Mouse (Mus musculus) stomach, embryonic 14.5 days (tissue): Measurements from ENCODE around the gene Iqcn. TPM values are rescaled to one million over a fixed set of nuclear protein-coding genes. Genes with fewer than 3 reads are reported as not detected.

Source experiments
- ATAC-seq: fragments of 200-750 bp; cut with Nextera tagmentation; 2 replicates; pipeline ENCODE4 v1.8.0; 2017; ENCODE audit warnings: low read depth, moderate TSS enrichment; ENCODE audit not compliant: insufficient number of reproducible peaks, insufficient read depth, low FRiP score
- H3K27ac ChIP-seq: fragments of 300-500 bp; sonication (generic); 2 replicates; pipeline ENCODE4 v1.5.1; 2014; ENCODE audit warnings: mild to moderate bottlenecking, low read length, moderate library complexity, mixed read lengths
- H3K27me3 ChIP-seq: fragments of 300-500 bp; sonication (generic); 2 replicates; pipeline ENCODE4 v1.6.1; 2014; ENCODE audit warnings: low read length, control low read depth, mixed read lengths; ENCODE audit not compliant: control insufficient read depth, insufficient read depth
- H3K36me3 ChIP-seq: fragments of 300-500 bp; sonication (generic); 2 replicates; pipeline ENCODE4 v1.6.1; 2014; ENCODE audit warnings: mild to moderate bottlenecking, control low read depth, low read length, moderate library complexity, mixed read lengths; ENCODE audit not compliant: control insufficient read depth, insufficient read depth
- H3K4me1 ChIP-seq: fragments of 300-500 bp; sonication (generic); 2 replicates; pipeline ENCODE4 v1.6.1; 2014; ENCODE audit warnings: low read length, control low read depth, mixed read lengths; ENCODE audit not compliant: control insufficient read depth, insufficient read depth
- H3K4me2 ChIP-seq: fragments of 300-500 bp; sonication (generic); replicated peaks from 2 replicates; pipeline ENCODE4 v1.6.1; 2014; ENCODE audit warnings: low read depth, low read length, control low read depth
- H3K4me3 ChIP-seq: fragments of 300-500 bp; sonication (generic); 2 replicates; pipeline ENCODE4 v1.5.1; 2014; ENCODE audit warnings: low read depth, low read length, control low read depth
- H3K9ac ChIP-seq: fragments of 300-500 bp; sonication (generic); replicated peaks from 2 replicates; pipeline ENCODE4 v1.6.1; 2014; ENCODE audit warnings: low read depth, mild to moderate bottlenecking, control low read depth, low read length, moderate library complexity, mixed read lengths
- H3K9me3 ChIP-seq: fragments of 300-500 bp; sonication (generic); 2 replicates; pipeline ENCODE4 v1.6.1; 2016; ENCODE audit warnings: low read depth, low read length, control low read depth; ENCODE audit not compliant: control insufficient read depth
- WGBS: fragments of 180-500 bp; shearing (Covaris S2); extraction: QIAGEN DNeasy Blood & Tissue Kit; methylation state at CpG from one replicate; pipeline ENCODE4 v1.1.7; 2014; 5-methylcytosine and 5-hydroxymethylcytosine counted together
- polyA plus RNA-seq: library from polyadenylated mRNA; unstranded; fragments of >200 nt; fragmentation: Nextera tagmentation; extraction: Ambion mirVana; gene quantifications from 2 replicates; pipeline ENCODE4 v1.2.1, GENCODE M21; 2014

Gene Iqcn
- polyA plus RNA-seq, 1 experiment from 2014 or later: 0.06 TPM

- ATAC-seq: no peak
- peaks cover 21% of the 10 kb centered on the region for H3K36me3 ChIP-seq
- H3K27me3 ChIP-seq: no peaks in the 10 kb centered on the region
- H3K4me1 ChIP-seq: peaks cover 28% of the 10 kb centered on the region
- H3K4me3 ChIP-seq: no peak overlapping the region
- H3K27ac ChIP-seq: no peak overlapping the region
- 84% methylated on average over 24 of the region's 24 CpGs for WGBS
- H3K4me2 ChIP-seq: peak overlapping the region; percentile 94
- H3K9ac ChIP-seq: no peak overlapping the region
- no peaks in the 10 kb centered on the region for H3K9me3 ChIP-seq
Observed at GRCm38 (mm10) chr8:70755661-70756475, 52.6 kb downstream of the Iqcn start.

- 94% methylated on average over 6 of the region's 6 CpGs for WGBS
- no peak for ATAC-seq
Observed at GRCm38 (mm10) chr8:70756476-70757040, 53.3 kb downstream of the Iqcn start.

GRCm38 (mm10) chr8:70757523-70758307, 54.5 kb downstream of the Iqcn start:
- no peak overlapping the region for H3K27ac ChIP-seq
- no peak overlapping the region for H3K4me2 ChIP-seq
- H3K4me3 ChIP-seq: no peak overlapping the region
- peaks cover 21% of the 10 kb centered on the region for H3K36me3 ChIP-seq
- no peak for ATAC-seq
- H3K27me3 ChIP-seq: no peaks in the 10 kb centered on the region
- no peaks in the 10 kb centered on the region for H3K9me3 ChIP-seq
- peaks cover 32% of the 10 kb centered on the region for H3K4me1 ChIP-seq
- H3K9ac ChIP-seq: no peak overlapping the region
- 76% methylated on average over 22 of the region's 22 CpGs for WGBS

More at GRCm38 (mm10) chr8:70756476-70757040, 53.3 kb downstream of the Iqcn start:
- Histone ChIP-seq H3K27me3 (no peaks in the 10 kb centered on the region), H3K4me2 (no peak overlapping the region), H3K9me3 (no peaks in the 10 kb centered on the region), H3K9ac (no peak overlapping the region), H3K27ac (no peak overlapping the region), H3K36me3 (peaks cover 21% of the 10 kb centered on the region), H3K4me3 (no peak overlapping the region), H3K4me1 (peaks cover 31% of the 10 kb centered on the region)

- H3K4me1 ChIP-seq: peaks cover 26% of the 10 kb centered on the region; the same call in 1 of the 2 replicates
- no peak overlapping the region for H3K9ac ChIP-seq
- peaks cover 21% of the 10 kb centered on the region for H3K36me3 ChIP-seq
Observed at GRCm38 (mm10) chr8:70758308-70758615, 55.0 kb downstream of the Iqcn start.

GRCm38 (mm10) chr8:70758616-70759561, 55.6 kb downstream of the Iqcn start:
- Histone ChIP-seq H3K4me1 (peaks cover 24% of the 10 kb centered on the region; the same call in 1 of the 2 replicates), H3K36me3 (peaks cover 21% of the 10 kb centered on the region), H3K9ac (no peak overlapping the region), H3K27ac (no peak overlapping the region), H3K4me3 (no peak overlapping the region), H3K4me2 (peak overlapping the region; percentile 95; the same call in 1 of the 2 replicates), H3K27me3 (no peaks in the 10 kb centered on the region), H3K9me3 (no peaks in the 10 kb centered on the region)
- ATAC-seq: no peak
- 66% methylated on average over 19 of the region's 19 CpGs for WGBS

More at GRCm38 (mm10) chr8:70758308-70758615, 55.0 kb downstream of the Iqcn start:
- no peak overlapping the region for H3K4me3 ChIP-seq
- no peaks in the 10 kb centered on the region for H3K27me3 ChIP-seq
- WGBS: 87% methylated on average over 7 of the region's 7 CpGs
- H3K4me2 ChIP-seq: no peak overlapping the region
- no peak for ATAC-seq
- H3K9me3 ChIP-seq: no peaks in the 10 kb centered on the region
- no peak overlapping the region for H3K27ac ChIP-seq

GRCm38 (mm10) chr8:70760350-70760749, 57.1 kb downstream of the Iqcn start:
- no peaks in the 10 kb centered on the region for H3K9me3 ChIP-seq
- H3K9ac ChIP-seq: peak overlapping the region; percentile 67
- peaks cover 21% of the 10 kb centered on the region for H3K36me3 ChIP-seq
- H3K4me1 ChIP-seq: peaks cover 23% of the 10 kb centered on the region; the same call in 1 of the 2 replicates
- ATAC-seq: no peak
- H3K27me3 ChIP-seq: no peaks in the 10 kb centered on the region
- H3K4me3 ChIP-seq: peak overlapping the region; percentile 60
- WGBS: under 1% methylated on average over 22 of the region's 22 CpGs
- peak overlapping the region; percentile 52; the same call in 1 of the 2 replicates for H3K27ac ChIP-seq
- peak overlapping the region; percentile 95 for H3K4me2 ChIP-seq

- H3K36me3 ChIP-seq: peaks cover 21% of the 10 kb centered on the region
- peak within 1 kb of the TSS; percentile 95 for H3K4me2 ChIP-seq
- peak within 1 kb of the TSS; percentile 60 for H3K4me3 ChIP-seq
- peak; percentile 94 for ATAC-seq
- H3K9ac ChIP-seq: peak within 1 kb of the TSS; percentile 67
- 2% methylated on average over 55 of the region's 55 CpGs for WGBS
- peak within 1 kb of the TSS; percentile 52; the same call in 1 of the 2 replicates for H3K27ac ChIP-seq
- peaks cover 17% of the 10 kb centered on the region; the same call in 1 of the 2 replicates for H3K4me1 ChIP-seq
- H3K27me3 ChIP-seq: no peaks in the 10 kb centered on the region
- no peaks in the 10 kb centered on the region for H3K9me3 ChIP-seq
Observed at GRCm38 (mm10) chr8:70760775-70761406, 57.6 kb downstream of the Iqcn start, which contains the start of gene Mpv17l2. Mpv17l2 (minus strand) TSS chr8:70760946.
